In genomic region chr7:142736943-142737490, GRCm38 (mm10) we compare ENCODE assay signal across 10 mouse cellular contexts. TPM values are rescaled to one million over a fixed set of nuclear protein-coding genes. Genes with fewer than 3 reads are reported as not detected.
A peak's percentile ranks its signal among the peaks of the same experiment; 100 is the strongest.
DNase-seq lines count a peak whose midpoint lies in the region; ATAC-seq and TF ChIP-seq lines count a peak whose summit lies in the region.
"Had no signal": no experiment of that assay in that cellular context is flagged by ENCODE, and none has a peak within 500 bp of the region (broad histone marks: within the 10 kb centered on the region; RNA-seq: fewer than 3 reads in every experiment).

No protein-coding gene starts in this region.

- no peak overlapping the region for H3K27ac ChIP-seq in midbrain, embryonic 14.5 days (replicated peaks; ENCODE audit: low read depth, low read length)
- no peak overlapping the region for H3K27ac ChIP-seq in midbrain, embryonic 13.5 days
- H3K27ac ChIP-seq in lung, postnatal 0 days (ENCODE audit: low read length), result no peak overlapping the region
- H3K27ac ChIP-seq: neural tube, embryonic 12.5 days had no signal

- H3K36me3 ChIP-seq in midbrain, embryonic 14.5 days (ENCODE audit: control insufficient read depth, insufficient read depth, low read length), result no peaks in the 10 kb centered on the region
- H3K36me3 ChIP-seq in midbrain, embryonic 13.5 days, result no peaks in the 10 kb centered on the region
- no peaks in the 10 kb centered on the region for H3K36me3 ChIP-seq in lung, postnatal 0 days (ENCODE audit: insufficient read depth, low read length)
- H3K36me3 ChIP-seq: neural tube, embryonic 12.5 days had no signal

- no peak overlapping the region for H3K4me3 ChIP-seq in midbrain, embryonic 14.5 days (replicated peaks; ENCODE audit: low read depth, low read length)
- no peak overlapping the region for H3K4me3 ChIP-seq in midbrain, embryonic 13.5 days (replicated peaks)
- H3K4me3 ChIP-seq in lung, postnatal 0 days (ENCODE audit: low read depth, low read length), result no peak overlapping the region
- H3K4me3 ChIP-seq: neural tube, embryonic 12.5 days had no signal

- H3K27me3 ChIP-seq in midbrain, embryonic 14.5 days (ENCODE audit: control insufficient read depth, insufficient read depth, low read length), result no peaks in the 10 kb centered on the region
- H3K27me3 ChIP-seq in midbrain, embryonic 13.5 days, result no peaks in the 10 kb centered on the region
- no peaks in the 10 kb centered on the region for H3K27me3 ChIP-seq in lung, postnatal 0 days (replicated peaks; ENCODE audit: insufficient read depth, low read length)
- H3K27me3 ChIP-seq: neural tube, embryonic 12.5 days had no signal

- WGBS in midbrain, embryonic 14.5 days, result 73% methylated on average over 1 of the region's 1 CpGs
- WGBS in midbrain, embryonic 13.5 days, result 66% methylated on average over 1 of the region's 1 CpGs
- 46% methylated on average over 1 of the region's 1 CpGs for WGBS in lung, postnatal 0 days

- ATAC-seq in midbrain, embryonic 14.5 days (ENCODE audit: low FRiP score, low TSS enrichment), result no peak
- no peak for ATAC-seq in midbrain, embryonic 13.5 days
- ATAC-seq in granulocyte monocyte progenitor cell, adult 5-6 weeks (replicated peaks; ENCODE audit: poor library complexity, severe bottlenecking), result peak; percentile 48; the same call in 1 of the 2 replicates
- ATAC-seq in lung, postnatal 0 days, result no peak

- DNase-seq in adrenal gland, postnatal 14 days, result peak; percentile 30
- no peak for DNase-seq in adrenal gland, postnatal 4 days (ENCODE audit: low spot score in 2 of 2)
- DNase-seq in midbrain, embryonic 14.5 days, result peak; percentile 84
- DNase-seq in cerebellum, adult 18-20 months, result peak; percentile 35 to 45
- peak; percentile 70 for DNase-seq in lung, postnatal 0 days (ENCODE audit: low spot score)
- DNase-seq in thymus, postnatal 36 days, result peak; percentile 4 to 8

- peak; percentile 87 for TF ChIP-seq CTCF in lung, postnatal 0 days (IDR thresholded peaks at IDR 0.05)

- no peaks in the 10 kb centered on the region for H3K4me1 ChIP-seq in midbrain, embryonic 14.5 days (ENCODE audit: control insufficient read depth, insufficient read depth, low read length)
- H3K4me1 ChIP-seq in midbrain, embryonic 13.5 days (replicated peaks), result no peaks in the 10 kb centered on the region
- no peaks in the 10 kb centered on the region for H3K4me1 ChIP-seq in lung, postnatal 0 days (ENCODE audit: insufficient read depth, low read depth, low read length)
- H3K4me1 ChIP-seq: neural tube, embryonic 12.5 days had no signal

- no peak for TF ChIP-seq EP300 in lung, postnatal 0 days (IDR thresholded peaks at IDR 0.05)

- no peak overlapping the region for H3K9ac ChIP-seq in midbrain, embryonic 14.5 days (replicated peaks; ENCODE audit: low read length)
- H3K9ac ChIP-seq in midbrain, embryonic 13.5 days (replicated peaks), result no peak overlapping the region
- no peak overlapping the region for H3K9ac ChIP-seq in lung, postnatal 0 days (replicated peaks; ENCODE audit: low read depth)
- H3K9ac ChIP-seq: neural tube, embryonic 12.5 days had no signal

- no peaks in the 10 kb centered on the region for H3K9me3 ChIP-seq in midbrain, embryonic 14.5 days (ENCODE audit: control insufficient read depth, low read length)
- H3K9me3 ChIP-seq in midbrain, embryonic 13.5 days, result no peaks in the 10 kb centered on the region
- H3K9me3 ChIP-seq in lung, postnatal 0 days (ENCODE audit: low read length), result no peaks in the 10 kb centered on the region
- H3K9me3 ChIP-seq: neural tube, embryonic 12.5 days had no signal

- no peak overlapping the region for H3K4me2 ChIP-seq in midbrain, embryonic 14.5 days (ENCODE audit: low read length)
- H3K4me2 ChIP-seq in midbrain, embryonic 13.5 days (replicated peaks), result no peak overlapping the region
- no peak overlapping the region for H3K4me2 ChIP-seq in lung, postnatal 0 days (replicated peaks; ENCODE audit: low read depth, low read length)
- H3K4me2 ChIP-seq: neural tube, embryonic 12.5 days had no signal

RNA-seq across cellular contexts. Expression of gene Ins2, which starts 6.2 kb away (rescaled TPM):
- total RNA-seq in adrenal gland, postnatal 14 days (2021), result not detected in 2 replicates
- total RNA-seq in adrenal gland, postnatal 4 days (2021), result 1,000 to 10,000 TPM in 1 of 2 experiments, under 1 TPM in 1; 0.79 to 1,084 TPM
- polyA plus RNA-seq in midbrain, embryonic 14.5 days (2014; fragmentation: Nextera tagmentation; extraction: Ambion mirVana), result not detected in 2 replicates
- polyA plus RNA-seq in midbrain, embryonic 13.5 days (2015; fragmentation: Nextera tagmentation; extraction: Ambion mirVana), result not detected in 2 replicates
- total RNA-seq in granulocyte monocyte progenitor cell, adult 5-6 weeks (2014; fragmentation: Nextera tagmentation), result not detected in 2 replicates
- total RNA-seq in granulocyte monocyte progenitor cell, adult 5-6 weeks (2017), result not detected in 2 replicates
- polyA plus RNA-seq in lung, postnatal 0 days (2015; fragmentation: Nextera tagmentation; extraction: Ambion mirVana), result not detected in 2 replicates
- total RNA-seq: layer of hippocampus, adult 18-20 months had no signal
- polyA plus RNA-seq: neural tube, embryonic 12.5 days had no signal

Comparison
In these comparisons a context has a peak if more than half of its experiments do, and no peak if none do; other contexts are left out.
1. DNase-seq: peak in adrenal gland, postnatal 14 days (single experiment), midbrain, embryonic 14.5 days (single experiment), cerebellum, adult 18-20 months (2 of 2), lung, postnatal 0 days (single experiment) and thymus, postnatal 36 days (2 of 2); none in adrenal gland, postnatal 4 days (0 of 2).